Mouse (Mus musculus): ENCODE data around the gene Nfkbib. TPM values are rescaled to one million over a fixed set of nuclear protein-coding genes. Genes with fewer than 3 reads are reported as not detected.

Nfkbib gene
- polyA plus RNA-seq, 1 experiment, result 39.6 TPM

- 14% methylated on average over 6 of the region's 8 CpGs for WGBS
- DNase-seq, result peak in 1 of 2 experiments; percentile 52
- H3K4me3 ChIP-seq (replicated peaks; ENCODE audit: insufficient read depth, low read depth, low read length), result peak overlapping the region; percentile 72
- H3K27ac ChIP-seq (ENCODE audit: insufficient read depth, low read length), result peak overlapping the region; percentile 95
- TF ChIP-seq POLR2A (IDR thresholded peaks at IDR 0.05; ENCODE audit: borderline replicate concordance, insufficient read depth, low read length), result no peak
- no peak for TF ChIP-seq CTCF (IDR thresholded peaks at IDR 0.05; ENCODE audit: borderline replicate concordance, insufficient read depth, low read depth, low read length)
- no peaks in the 10 kb centered on the region for H3K27me3 ChIP-seq (ENCODE audit: control insufficient read depth, insufficient read depth, low read length)
- H3K4me1 ChIP-seq (ENCODE audit: control insufficient read depth, insufficient read depth, low read length), result no peaks in the 10 kb centered on the region; the same call in 1 of the 2 replicates
Measured at GRCm38 (mm10) chr7:28807641-28808220, 40.4 kb upstream of the Nfkbib start.

DNA sequence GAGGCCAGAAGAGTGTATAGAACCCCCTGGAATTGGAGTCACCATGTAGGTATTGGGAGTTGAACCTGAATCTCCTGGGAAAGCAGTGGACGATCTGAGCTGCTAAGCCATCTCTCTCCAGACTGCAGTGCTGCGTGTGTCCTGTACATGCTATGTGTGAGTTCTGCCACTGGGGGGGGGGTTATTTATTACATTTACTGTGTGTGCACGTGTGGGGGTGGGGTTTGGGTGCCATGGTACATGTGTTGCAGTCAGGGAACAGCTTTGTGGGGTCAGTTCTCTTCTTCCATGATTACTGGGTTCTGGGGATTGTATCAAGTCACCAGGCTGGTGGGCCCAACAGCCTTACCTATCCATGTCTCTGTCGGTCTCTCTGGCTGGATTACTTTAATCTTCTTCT, 39.6 kb upstream of the Nfkbib start:
- H3K4me3 ChIP-seq (replicated peaks; ENCODE audit: insufficient read depth, low read depth, low read length), result no peak overlapping the region
- TF ChIP-seq CTCF (IDR thresholded peaks at IDR 0.05; ENCODE audit: borderline replicate concordance, insufficient read depth, low read depth, low read length), result 0 out of 2 replicates have a peak, but pooled peaks have one; percentile 9
- TF ChIP-seq POLR2A (IDR thresholded peaks at IDR 0.05; ENCODE audit: borderline replicate concordance, insufficient read depth, low read length), result no peak
- no peak for DNase-seq
- H3K4me1 ChIP-seq (ENCODE audit: control insufficient read depth, insufficient read depth, low read length), result no peaks in the 10 kb centered on the region; the same call in 1 of the 2 replicates
- H3K27ac ChIP-seq (ENCODE audit: insufficient read depth, low read length), result no peak overlapping the region
- no peaks in the 10 kb centered on the region for H3K27me3 ChIP-seq (ENCODE audit: control insufficient read depth, insufficient read depth, low read length)
- 48% methylated on average over 4 of the region's 4 CpGs for WGBS

GRCm38 (mm10) chr7:28803756-28804155, 36.4 kb upstream of the Nfkbib start:
- no peak overlapping the region for H3K4me3 ChIP-seq (replicated peaks; ENCODE audit: insufficient read depth, low read depth, low read length)
- H3K27me3 ChIP-seq (ENCODE audit: control insufficient read depth, insufficient read depth, low read length), result no peaks in the 10 kb centered on the region
- H3K4me1 ChIP-seq (ENCODE audit: control insufficient read depth, insufficient read depth, low read length), result no peaks in the 10 kb centered on the region; the same call in 1 of the 2 replicates
- H3K27ac ChIP-seq (ENCODE audit: insufficient read depth, low read length), result no peak overlapping the region
- TF ChIP-seq CTCF (IDR thresholded peaks at IDR 0.05; ENCODE audit: borderline replicate concordance, insufficient read depth, low read depth, low read length), result no peak
- no peak for TF ChIP-seq POLR2A (IDR thresholded peaks at IDR 0.05; ENCODE audit: borderline replicate concordance, insufficient read depth, low read length)
- WGBS, result 97% methylated on average over 4 of the region's 4 CpGs
- no peak for DNase-seq

GRCm38 (mm10) chr7:28802846-28803588, 35.7 kb upstream of the Nfkbib start:
- no peaks in the 10 kb centered on the region for H3K27me3 ChIP-seq (ENCODE audit: control insufficient read depth, insufficient read depth, low read length)
- no peak for TF ChIP-seq CTCF (IDR thresholded peaks at IDR 0.05; ENCODE audit: borderline replicate concordance, insufficient read depth, low read depth, low read length)
- TF ChIP-seq POLR2A (IDR thresholded peaks at IDR 0.05; ENCODE audit: borderline replicate concordance, insufficient read depth, low read length), result no peak
- no peaks in the 10 kb centered on the region; the same call in 1 of the 2 replicates for H3K4me1 ChIP-seq (ENCODE audit: control insufficient read depth, insufficient read depth, low read length)
- 45% methylated on average over 10 of the region's 10 CpGs for WGBS
- no peak overlapping the region for H3K4me3 ChIP-seq (replicated peaks; ENCODE audit: insufficient read depth, low read depth, low read length)
- DNase-seq, result no peak
- H3K27ac ChIP-seq (ENCODE audit: insufficient read depth, low read length), result no peak overlapping the region

- no peak overlapping the region for H3K4me3 ChIP-seq (replicated peaks; ENCODE audit: insufficient read depth, low read depth, low read length)
- peak overlapping the region; percentile 18; the same call in 1 of the 2 replicates for H3K27ac ChIP-seq (ENCODE audit: insufficient read depth, low read length)
- no peaks in the 10 kb centered on the region; the same call in 1 of the 2 replicates for H3K4me1 ChIP-seq (ENCODE audit: control insufficient read depth, insufficient read depth, low read length)
- 35% methylated on average over 10 of the region's 10 CpGs for WGBS
- TF ChIP-seq CTCF (IDR thresholded peaks at IDR 0.05; ENCODE audit: borderline replicate concordance, insufficient read depth, low read depth, low read length), result no peak
- no peak for TF ChIP-seq POLR2A (IDR thresholded peaks at IDR 0.05; ENCODE audit: borderline replicate concordance, insufficient read depth, low read length)
- no peaks in the 10 kb centered on the region for H3K27me3 ChIP-seq (ENCODE audit: control insufficient read depth, insufficient read depth, low read length)
- DNase-seq, result no peak
Measured at GRCm38 (mm10) chr7:28801901-28802670, 34.8 kb upstream of the Nfkbib start.

- Histone ChIP-seq H3K27me3 (ENCODE audit: control insufficient read depth, insufficient read depth, low read length) (no peaks in the 10 kb centered on the region), H3K4me3 (replicated peaks; ENCODE audit: insufficient read depth, low read depth, low read length) (no peak overlapping the region), H3K4me1 (ENCODE audit: control insufficient read depth, insufficient read depth, low read length) (peaks cover 2% of the 10 kb centered on the region), H3K27ac (ENCODE audit: insufficient read depth, low read length) (no peak overlapping the region)
- 90% methylated on average over 3 of the region's 3 CpGs for WGBS
- no peak for DNase-seq
- no peak for TF ChIP-seq CTCF (IDR thresholded peaks at IDR 0.05; ENCODE audit: borderline replicate concordance, insufficient read depth, low read depth, low read length)
- TF ChIP-seq POLR2A (IDR thresholded peaks at IDR 0.05; ENCODE audit: borderline replicate concordance, insufficient read depth, low read length), result no peak
Measured at GRCm38 (mm10) chr7:28801451-28801850, 34.1 kb upstream of the Nfkbib start.

GRCm38 (mm10) chr7:28799994-28800393, 32.7 kb upstream of the Nfkbib start:
- H3K27me3 ChIP-seq (ENCODE audit: control insufficient read depth, insufficient read depth, low read length), result no peaks in the 10 kb centered on the region
- H3K27ac ChIP-seq (ENCODE audit: insufficient read depth, low read length), result no peak overlapping the region
- no peak for DNase-seq
- 95% methylated on average over 9 of the region's 9 CpGs for WGBS
- H3K4me1 ChIP-seq (ENCODE audit: control insufficient read depth, insufficient read depth, low read length), result peaks cover 2% of the 10 kb centered on the region
- H3K4me3 ChIP-seq (replicated peaks; ENCODE audit: insufficient read depth, low read depth, low read length), result no peak overlapping the region
- TF ChIP-seq CTCF (IDR thresholded peaks at IDR 0.05; ENCODE audit: borderline replicate concordance, insufficient read depth, low read depth, low read length) (no peak), POLR2A (IDR thresholded peaks at IDR 0.05; ENCODE audit: borderline replicate concordance, insufficient read depth, low read length) (no peak)
